In the genomic region with DNA sequence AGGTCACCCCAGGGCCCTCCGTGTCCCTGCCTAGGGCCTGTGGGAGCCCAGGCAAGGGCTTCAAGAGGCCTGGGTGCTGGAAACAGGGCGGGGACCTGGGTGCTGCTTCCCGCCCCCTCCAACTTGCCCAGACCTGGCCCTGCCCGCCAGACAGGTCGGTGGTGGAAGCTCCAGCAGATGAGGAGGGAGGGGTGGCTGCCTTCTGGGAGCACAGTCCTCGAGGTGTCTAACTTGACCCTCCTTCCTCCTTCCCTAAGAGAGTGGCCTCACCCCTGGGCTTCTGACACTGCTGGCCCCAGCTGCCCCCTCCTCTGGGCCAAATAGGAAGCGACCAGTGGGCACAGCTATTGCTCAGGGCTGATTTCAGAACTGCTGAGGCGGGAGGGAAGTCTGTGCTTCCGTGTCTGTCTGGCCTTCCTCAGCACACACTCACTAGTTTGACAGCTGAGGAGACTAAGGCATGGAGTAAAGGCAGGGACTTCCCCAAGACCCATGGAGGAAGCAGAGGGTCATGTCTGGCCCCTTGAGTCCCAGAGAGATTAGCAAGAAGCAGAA, we compare ENCODE assay signal across 1 mouse cellular context.
A peak's percentile ranks its signal among the peaks of the same experiment; 100 is the strongest.
TF ChIP-seq lines count a peak whose summit lies in the region.

A gene (minus strand): TSS at position 175 of the 555 bp plus-strand sequence.

TF ChIP-seq in MEL, 35 proteins besides CTCF, POLR2A, EP300 and RAD21 (continued from another document):
- TF ChIP-seq ZNF384 (IDR thresholded peaks at IDR 0.05; ENCODE audit: low read depth, low read length) (no peak), TBP (IDR thresholded peaks at IDR 0.05; ENCODE audit: low read depth, low read length) (peak; percentile 74), CHD1 (IDR thresholded peaks at IDR 0.05; ENCODE audit: low read depth, low read length) (no peak), TAL1 (IDR thresholded peaks at IDR 0.05; ENCODE audit: low read length) (no peak), GATA1 (IDR thresholded peaks at IDR 0.05; ENCODE audit: low read depth, low read length) (no peak), SMC3 (IDR thresholded peaks at IDR 0.05; ENCODE audit: low read depth, low read length) (no peak)
